Mouse (Mus musculus) layer of hippocampus, postnatal 25 days (tissue): ENCODE data around the gene Scrn1. TPM values are rescaled to one million over a fixed set of nuclear protein-coding genes. Genes with fewer than 3 reads are reported as not detected.

ENCODE experiments used
- DNase-seq, 2 experiments: peaks; one replicate each; pipeline ENCODE4 v3.0.0; 2022; ENCODE audit warnings: mixed read lengths in 2 of 2, low spot score in 1 of 2; ENCODE audit errors: extremely low spot score in 1 of 2
- total RNA-seq, 2 experiments: library from RNA; stranded (reverse); gene quantifications; 2 replicates each; pipeline ENCODE4 v1.2.3; 2021

Gene Scrn1
- total RNA-seq, 2 experiments from 2014 or later = 101 to 103 TPM

DNA sequence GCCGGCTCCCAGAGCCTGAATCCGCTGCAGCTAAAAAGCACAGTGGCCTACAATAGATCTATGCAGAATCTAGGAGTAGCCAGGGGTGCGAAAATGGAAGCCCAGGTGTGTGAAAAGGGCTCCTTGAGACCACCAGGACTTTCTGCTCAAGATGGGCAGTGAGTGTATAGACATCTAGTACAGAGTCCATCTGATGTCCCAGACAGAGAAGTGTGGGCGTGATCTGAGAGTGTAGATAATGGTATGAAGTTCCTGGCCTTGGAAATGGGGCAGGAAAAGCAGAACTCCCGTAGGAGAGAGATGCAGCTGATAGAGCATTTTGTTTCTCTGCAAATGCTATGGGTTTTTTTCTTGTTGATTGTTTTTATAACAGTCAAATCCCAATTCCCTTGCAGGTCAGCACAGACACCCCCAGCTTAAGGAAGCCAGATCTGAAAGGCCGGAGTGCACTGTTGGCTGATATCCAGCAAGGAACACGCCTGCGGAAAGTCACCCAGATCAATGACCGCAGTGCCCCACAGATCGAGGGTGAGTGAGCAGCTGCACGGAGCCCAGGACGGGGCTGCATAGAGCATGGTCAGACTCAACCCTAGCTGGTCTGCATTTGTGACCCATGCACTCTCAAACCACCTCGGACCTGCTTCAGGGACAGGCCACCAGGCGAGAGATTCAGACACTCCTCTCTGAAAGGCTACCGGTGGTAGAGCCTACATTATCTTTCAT, 84.7 kb downstream of the Scrn1 start:
- DNase-seq = no peak

GRCm38 (mm10) chr6:54478646-54479324, 87.5 kb downstream of the Scrn1 start:
- no peak for DNase-seq

DNA sequence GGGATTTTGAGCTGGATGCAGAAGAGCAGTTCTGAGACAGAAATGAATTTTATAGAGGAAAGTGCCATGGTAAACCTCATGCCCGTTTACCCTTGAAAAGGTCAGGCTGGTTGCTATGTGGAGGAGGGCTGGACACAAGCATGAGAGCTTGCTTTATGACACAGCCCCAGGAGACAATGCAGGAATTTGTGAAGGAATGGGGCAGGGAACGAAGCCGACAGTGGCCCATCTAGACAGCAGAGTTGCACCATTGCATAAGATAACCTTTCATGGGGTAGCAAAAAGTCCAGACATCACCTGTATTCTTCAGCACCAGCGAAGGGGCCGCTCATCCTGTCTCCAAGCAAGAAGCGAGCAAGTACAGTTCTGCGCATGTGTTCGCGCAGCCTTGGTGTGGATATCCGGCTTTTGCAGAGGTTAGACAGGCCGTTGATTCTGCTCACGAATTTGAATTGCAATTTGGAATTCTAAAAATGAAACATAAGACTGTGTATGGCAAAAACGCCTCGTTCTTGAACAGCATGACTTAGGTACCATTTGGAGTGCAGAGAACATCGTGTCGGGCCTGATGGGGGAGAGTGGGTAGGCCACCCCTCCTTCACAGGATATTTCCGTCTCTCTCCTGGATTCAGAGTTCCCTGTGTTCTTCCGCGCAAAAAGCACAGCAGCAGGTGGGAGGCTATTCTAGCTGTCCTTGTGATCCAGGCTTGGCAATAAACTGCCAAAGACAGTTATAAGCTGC, 90.2 kb downstream of the Scrn1 start:
- DNase-seq = no peak

DNA sequence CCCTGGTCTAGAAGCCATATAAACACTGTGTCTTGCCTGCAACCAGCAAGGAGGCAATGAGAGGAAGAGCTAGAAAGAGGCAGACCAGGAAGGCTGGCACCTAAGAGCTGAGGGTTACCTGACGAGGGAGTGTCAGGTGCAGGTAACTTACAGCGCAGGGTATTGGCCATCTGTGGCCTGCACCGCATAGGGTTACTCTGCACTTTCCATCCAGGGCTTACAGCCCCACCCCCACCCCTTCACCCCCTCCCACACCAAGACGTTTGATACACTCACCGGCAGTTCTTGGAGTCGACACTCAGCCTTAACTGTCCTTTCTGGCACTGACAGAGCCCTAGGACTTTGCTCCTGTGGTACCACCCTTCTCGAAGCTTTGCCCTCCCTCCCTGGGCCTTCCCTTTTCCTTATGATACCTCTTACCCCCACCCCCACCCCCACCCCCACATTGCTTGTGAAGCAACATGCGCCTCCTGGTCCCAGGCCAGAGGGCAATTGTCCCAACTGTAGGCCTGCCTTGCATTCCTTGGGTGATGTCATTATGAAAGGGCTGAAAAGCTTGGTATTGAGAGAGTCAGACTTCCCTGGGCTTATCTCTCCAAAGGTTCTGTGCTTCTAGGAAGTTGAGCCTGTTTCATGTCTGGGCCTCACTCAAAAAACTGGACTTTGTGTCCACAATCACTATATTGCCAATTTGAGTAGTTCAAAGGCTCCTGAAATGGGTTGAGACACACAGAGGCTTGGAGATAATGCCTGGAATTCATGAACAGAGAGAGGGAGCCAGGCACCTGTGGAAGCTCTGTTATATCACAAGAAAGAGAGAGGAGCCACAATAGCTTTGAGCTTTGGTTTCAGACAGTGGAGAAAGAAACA, 93.2 kb downstream of the Scrn1 start:
- DNase-seq = no peak

GRCm38 (mm10) chr6:54471866-54472265, 94.4 kb downstream of the Scrn1 start:
- no peak for DNase-seq

- DNase-seq = no peak
These were observed 98.9 kb downstream of the Scrn1 start for GRCm38 (mm10) chr6:54467371-54467770.

DNA sequence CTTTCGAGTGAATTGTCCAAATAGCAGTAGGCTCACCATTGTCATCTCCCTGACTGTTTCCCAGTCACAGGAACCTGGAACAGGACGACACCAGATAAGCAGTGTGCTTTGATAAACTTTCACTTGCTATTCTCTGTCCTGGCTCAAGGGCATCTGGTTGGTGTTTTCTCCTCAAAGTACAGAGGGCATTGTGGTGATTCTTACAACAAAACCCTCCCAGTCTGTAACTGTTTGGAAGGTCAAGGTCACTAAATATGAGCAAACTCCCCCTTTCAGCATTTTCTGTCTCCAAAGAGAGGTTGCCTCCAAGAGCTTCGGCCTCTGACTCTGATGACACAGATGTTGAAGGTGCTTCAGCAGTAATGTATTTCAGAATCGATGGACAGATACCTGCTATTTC, 101.4 kb downstream of the Scrn1 start:
- DNase-seq = no peak

DNA sequence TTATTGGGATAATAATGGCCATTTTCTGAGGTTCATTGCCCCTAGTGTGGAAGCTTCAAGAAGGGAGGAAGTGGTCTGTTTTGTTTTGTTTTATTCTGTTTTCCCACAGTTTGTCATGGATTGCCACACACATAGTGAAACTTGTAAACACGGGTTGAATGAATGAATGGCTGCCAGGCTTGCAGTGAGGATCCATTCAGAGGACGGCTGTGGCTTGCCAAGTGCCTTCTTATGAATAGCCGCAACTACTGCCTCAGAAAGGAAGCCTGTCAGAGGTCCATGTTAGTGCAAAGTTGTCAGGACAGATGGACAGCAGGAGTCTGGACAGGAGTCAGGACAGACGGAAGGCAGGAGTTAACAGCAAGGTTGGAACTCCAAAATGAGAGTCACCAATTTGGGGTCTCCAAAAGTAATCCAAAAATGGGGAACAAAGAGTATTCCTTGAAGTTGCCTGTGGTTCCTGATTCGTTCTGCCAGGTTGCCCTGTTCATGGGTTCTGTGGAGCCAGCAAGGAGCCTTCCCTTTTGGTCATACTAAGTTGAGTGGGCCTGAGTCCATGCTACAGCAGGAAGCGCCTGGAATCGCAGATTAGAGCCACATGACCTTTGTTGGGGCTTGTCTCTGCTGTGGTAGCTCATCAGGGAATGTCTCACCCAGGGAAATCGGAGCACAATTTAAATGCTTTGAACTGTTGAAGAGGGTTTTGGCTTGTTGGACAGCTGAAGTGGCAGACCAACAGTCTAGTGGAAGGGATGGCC, 102.4 kb downstream of the Scrn1 start:
- no peak for DNase-seq

DNA sequence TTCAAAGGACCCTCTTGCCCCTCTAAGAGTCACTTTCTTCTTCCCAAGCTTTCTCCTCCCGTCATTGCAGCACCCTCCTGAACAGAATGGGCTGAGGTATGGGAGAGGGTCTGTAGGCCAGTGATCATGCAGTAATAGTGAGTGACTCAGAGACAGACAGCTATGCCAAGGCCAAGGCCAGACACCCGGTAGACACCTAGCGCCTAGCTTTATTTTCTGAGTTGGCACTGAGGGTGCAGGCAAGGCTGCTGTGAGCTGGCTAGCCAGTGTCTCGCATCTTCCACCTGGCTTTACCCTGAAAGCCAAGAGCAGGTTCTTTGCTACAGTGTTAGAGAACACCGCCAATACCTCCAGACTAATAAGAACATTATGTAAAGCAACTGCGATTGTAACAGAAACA, 103.5 kb downstream of the Scrn1 start:
- no peak for DNase-seq

- peak in 1 of 2 experiments; percentile 50 for DNase-seq
These were observed 105.2 kb downstream of the Scrn1 start for GRCm38 (mm10) chr6:54460915-54461671.

- no peak for DNase-seq
These were observed 105.9 kb downstream of the Scrn1 start for GRCm38 (mm10) chr6:54460172-54460914.

DNA sequence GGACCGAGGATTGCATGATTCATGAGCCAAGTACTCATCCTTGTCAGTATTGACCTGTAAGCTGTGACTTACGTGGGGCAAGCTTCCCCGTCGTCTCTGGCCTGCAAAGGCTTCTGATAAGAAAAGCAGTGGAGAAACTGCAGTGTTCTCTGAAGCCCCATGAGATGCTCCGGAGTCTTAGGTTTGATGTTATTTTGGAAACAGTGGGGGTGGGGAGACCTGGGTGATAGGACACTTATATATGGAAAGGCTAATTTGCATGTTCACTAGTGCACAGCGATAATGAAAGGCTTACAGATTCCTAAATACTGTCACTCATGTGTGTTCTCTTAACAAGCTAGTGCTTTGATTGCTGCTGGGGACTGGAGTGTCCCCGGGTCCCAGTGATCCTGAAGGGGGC, 106.6 kb downstream of the Scrn1 start:
- DNase-seq = no peak

Other genes starting within 250 kb of the Scrn1 start
- under 1 TPM; 0.42 to 0.56 TPM for gene Prr15, start 240.7 kb downstream of the Scrn1 start, total RNA-seq
- gene Wipf3, start 136.9 kb downstream of the Scrn1 start, total RNA-seq = 100 to 1,000 TPM; 315 to 407 TPM
- 10 to 100 TPM; 11.4 to 13.7 TPM for gene Plekha8, start 28.6 kb upstream of the Scrn1 start, total RNA-seq
- 10 to 100 TPM; 12.1 to 12.8 TPM for gene Fkbp14, start 30.8 kb upstream of the Scrn1 start, total RNA-seq
- 100 to 1,000 TPM; 135 to 145 TPM for gene Mturn, start 115.1 kb upstream of the Scrn1 start, total RNA-seq